Mouse (Mus musculus): ENCODE data around the gene Scp2. TPM values are rescaled to one million over a fixed set of nuclear protein-coding genes. Genes with fewer than 3 reads are reported as not detected.

The Scp2 gene
- polyA plus RNA-seq, 1 experiment, result 213 TPM

- Histone ChIP-seq H3K27ac (ENCODE audit: insufficient read depth, low read length) (no peak overlapping the region), H3K4me1 (ENCODE audit: control insufficient read depth, insufficient read depth, low read length) (no peaks in the 10 kb centered on the region), H3K4me3 (ENCODE audit: insufficient read depth, low read length) (no peak overlapping the region)
- TF ChIP-seq POLR2A (IDR thresholded peaks at IDR 0.05; ENCODE audit: extremely low read depth, insufficient read depth, low read length) (no peak), CTCF (IDR thresholded peaks at IDR 0.05; ENCODE audit: extremely low read depth, insufficient read depth, low read length) (no peak)
Observed at GRCm38 (mm10) chr4:107995727-107996126, 149.1 kb downstream of the Scp2 start.

- Histone ChIP-seq H3K4me3 (ENCODE audit: insufficient read depth, low read length) (no peak overlapping the region), H3K27ac (ENCODE audit: insufficient read depth, low read length) (no peak overlapping the region), H3K4me1 (ENCODE audit: control insufficient read depth, insufficient read depth, low read length) (no peaks in the 10 kb centered on the region)
- TF ChIP-seq POLR2A (IDR thresholded peaks at IDR 0.05; ENCODE audit: extremely low read depth, insufficient read depth, low read length) (no peak), CTCF (IDR thresholded peaks at IDR 0.05; ENCODE audit: extremely low read depth, insufficient read depth, low read length) (no peak)
Observed at GRCm38 (mm10) chr4:107995011-107995410, 149.8 kb downstream of the Scp2 start.

Other genes starting within 250 kb of the Scp2 start
- 8.2 and 10.3 TPM in 2 replicates for gene Cpt2, start 221.4 kb downstream of the Scp2 start, polyA plus RNA-seq (2012; rRNA removed)
- 0.08 TPM in 2 replicates for gene Slc1a7, start 176.7 kb downstream of the Scp2 start, polyA plus RNA-seq (2012; rRNA removed)
- gene Podn, start 48.6 kb downstream of the Scp2 start, polyA plus RNA-seq (2012; rRNA removed), result 12.3 and 12.4 TPM in 2 replicates
- 49.6 and 58.1 TPM in 2 replicates for gene Echdc2, start 20.4 kb upstream of the Scp2 start, polyA plus RNA-seq (2012; rRNA removed)
- not detected in 2 replicates for gene Zyg11a, start 73.0 kb upstream of the Scp2 start, polyA plus RNA-seq (2012; rRNA removed)
- gene Zyg11b, start 156.1 kb upstream of the Scp2 start, polyA plus RNA-seq (2012; rRNA removed), result 47.2 and 47.5 TPM in 2 replicates
- gene Coa7, start 183.1 kb upstream of the Scp2 start, polyA plus RNA-seq (2012; rRNA removed), result 17.5 and 20.7 TPM in 2 replicates
- 0.29 TPM in 1 of 2 replicates, not detected in the other for gene Shisal2a, start 238.4 kb upstream of the Scp2 start, polyA plus RNA-seq (2012; rRNA removed)

Measured in cortical plate, adult 2 months (tissue).